Mouse (Mus musculus): ENCODE data around the gene Fam20c. TPM values are rescaled to one million over a fixed set of nuclear protein-coding genes. Genes with fewer than 3 reads are reported as not detected.

Fam20c gene
- polyA plus RNA-seq, 1 experiment from 2014 or later = 10.4 TPM

DNA sequence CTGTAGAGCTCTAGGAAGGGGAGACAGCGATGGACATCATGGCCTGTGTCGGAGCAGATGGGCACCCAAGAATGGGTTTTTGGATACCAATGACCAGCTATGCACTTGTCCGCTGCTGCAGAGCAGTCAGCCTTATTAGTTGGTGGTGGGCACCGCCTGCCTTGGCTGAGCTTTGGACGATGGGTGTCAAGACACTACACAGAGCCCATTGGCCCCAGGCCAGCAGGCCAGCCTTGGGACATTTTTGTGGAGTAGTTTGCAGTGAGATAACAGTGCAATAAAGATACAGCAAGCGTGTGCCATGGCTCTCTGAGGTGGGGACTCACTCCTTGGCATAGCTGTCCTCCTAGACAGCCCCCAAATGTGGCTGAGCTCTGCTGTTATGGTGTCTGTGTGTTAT is 55.5 kb downstream of the Fam20c start:
- Histone ChIP-seq H3K27me3 (replicated peaks; ENCODE audit: control insufficient read depth, insufficient read depth, low read length) (no peaks in the 10 kb centered on the region), H3K4me3 (ENCODE audit: low read depth, low read length) (no peak overlapping the region), H3K4me2 (ENCODE audit: low read length) (no peak overlapping the region), H3K4me1 (replicated peaks; ENCODE audit: control insufficient read depth, insufficient read depth, low read length) (no peaks in the 10 kb centered on the region), H3K27ac (ENCODE audit: low read depth) (no peak overlapping the region), H3K36me3 (ENCODE audit: control insufficient read depth, insufficient read depth, low read length) (0 out of 2 replicates have a peak, but pooled peaks cover 2% of the 10 kb centered on the region), H3K9me3 (ENCODE audit: control insufficient read depth, low read length) (no peaks in the 10 kb centered on the region), H3K9ac (ENCODE audit: low read length) (no peak overlapping the region)
- DNase-seq (ENCODE audit: low spot score) = no peak
- WGBS = 92% methylated on average over 6 of the region's 6 CpGs
- no peak for ATAC-seq (replicated peaks; ENCODE audit: low FRiP score, low TSS enrichment, low read depth)

DNA sequence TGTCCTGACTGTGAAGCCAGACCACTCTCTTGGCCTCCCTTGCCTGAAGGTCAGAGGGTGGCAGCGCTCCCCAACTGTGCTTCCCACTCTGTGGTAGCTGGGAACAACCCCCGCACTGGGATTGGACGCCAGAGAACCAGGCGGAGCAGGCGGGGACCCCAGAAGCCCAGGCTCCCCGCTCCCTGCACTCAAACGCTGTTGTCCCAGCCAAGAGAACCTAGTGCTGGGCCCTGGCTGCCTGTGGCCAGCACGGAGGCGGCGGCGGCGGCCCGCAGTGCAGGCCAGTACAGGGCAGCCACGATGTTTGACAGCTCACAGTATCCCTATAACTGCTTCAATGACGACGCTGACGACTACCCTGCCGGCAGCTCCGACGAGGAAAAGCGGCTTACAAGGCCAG is 65.5 kb downstream of the Fam20c start, which contains the start of gene Gm5294:
Gene Gm5294, plus strand, starts transcription at position 301 of the 400 bp plus-strand sequence.
- H3K4me1 ChIP-seq (replicated peaks; ENCODE audit: control insufficient read depth, insufficient read depth, low read length) = peaks cover 4% of the 10 kb centered on the region; the same call in 1 of the 2 replicates
- WGBS = 16% methylated on average over 21 of the region's 21 CpGs

DNA sequence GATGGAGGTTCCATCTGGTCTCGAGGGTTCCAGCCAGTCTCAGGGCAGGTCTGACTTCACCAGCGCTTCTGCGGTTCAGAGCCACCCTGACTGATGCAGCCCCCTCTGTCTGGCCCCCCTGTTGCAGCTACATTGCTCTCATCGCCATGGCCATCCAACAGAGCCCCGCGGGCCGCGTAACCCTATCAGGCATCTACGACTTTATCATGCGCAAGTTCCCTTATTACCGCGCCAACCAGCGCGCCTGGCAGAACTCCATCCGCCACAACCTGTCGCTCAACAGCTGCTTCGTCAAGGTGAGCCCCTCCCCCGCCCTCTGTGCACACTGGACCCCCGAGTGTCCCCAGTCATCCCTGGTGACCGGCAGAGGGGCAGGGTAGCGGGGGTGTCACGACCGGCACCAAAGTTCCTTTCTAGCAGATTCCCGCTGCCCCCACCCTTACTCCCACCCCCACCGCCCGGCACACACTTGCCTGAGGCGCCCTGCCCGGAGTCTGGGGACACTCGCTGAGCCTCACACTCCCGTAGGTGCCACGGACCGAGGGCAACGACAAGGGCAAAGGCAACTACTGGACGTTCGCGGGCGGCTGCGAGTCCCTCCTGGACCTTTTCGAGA is 66.5 kb downstream of the Fam20c start:
- Histone ChIP-seq H3K9ac (ENCODE audit: low read length) (no peak overlapping the region), H3K27ac (ENCODE audit: low read depth) (no peak overlapping the region), H3K27me3 (replicated peaks; ENCODE audit: control insufficient read depth, insufficient read depth, low read length) (peaks cover 62% of the 10 kb centered on the region), H3K4me2 (ENCODE audit: low read length) (peak overlapping the region; percentile 60), H3K36me3 (ENCODE audit: control insufficient read depth, insufficient read depth, low read length) (no peaks in the 10 kb centered on the region), H3K4me1 (replicated peaks; ENCODE audit: control insufficient read depth, insufficient read depth, low read length) (peaks cover 4% of the 10 kb centered on the region; the same call in 1 of the 2 replicates), H3K9me3 (ENCODE audit: control insufficient read depth, low read length) (no peaks in the 10 kb centered on the region), H3K4me3 (ENCODE audit: low read depth, low read length) (peak overlapping the region; percentile 30)
- WGBS = 6% methylated on average over 39 of the region's 39 CpGs
- ATAC-seq (replicated peaks; ENCODE audit: low FRiP score, low TSS enrichment, low read depth) (no peak), DNase-seq (ENCODE audit: low spot score) (peak; percentile 64)

More for the DNA sequence above, 65.5 kb downstream of the Fam20c start, which contains the start of gene Gm5294:
- ATAC-seq (replicated peaks; ENCODE audit: low FRiP score, low TSS enrichment, low read depth) (no peak), DNase-seq (ENCODE audit: low spot score) (no peak)
- H3K36me3 ChIP-seq (ENCODE audit: control insufficient read depth, insufficient read depth, low read length) = no peaks in the 10 kb centered on the region
- no peak within 1 kb of the TSS for H3K9ac ChIP-seq (ENCODE audit: low read length)
- peaks cover 62% of the 10 kb centered on the region for H3K27me3 ChIP-seq (replicated peaks; ENCODE audit: control insufficient read depth, insufficient read depth, low read length)
- peak within 1 kb of the TSS; percentile 60 for H3K4me2 ChIP-seq (ENCODE audit: low read length)
- peak within 1 kb of the TSS; percentile 30 for H3K4me3 ChIP-seq (ENCODE audit: low read depth, low read length)
- H3K27ac ChIP-seq (ENCODE audit: low read depth) = no peak within 1 kb of the TSS
- no peaks in the 10 kb centered on the region for H3K9me3 ChIP-seq (ENCODE audit: control insufficient read depth, low read length)

DNA sequence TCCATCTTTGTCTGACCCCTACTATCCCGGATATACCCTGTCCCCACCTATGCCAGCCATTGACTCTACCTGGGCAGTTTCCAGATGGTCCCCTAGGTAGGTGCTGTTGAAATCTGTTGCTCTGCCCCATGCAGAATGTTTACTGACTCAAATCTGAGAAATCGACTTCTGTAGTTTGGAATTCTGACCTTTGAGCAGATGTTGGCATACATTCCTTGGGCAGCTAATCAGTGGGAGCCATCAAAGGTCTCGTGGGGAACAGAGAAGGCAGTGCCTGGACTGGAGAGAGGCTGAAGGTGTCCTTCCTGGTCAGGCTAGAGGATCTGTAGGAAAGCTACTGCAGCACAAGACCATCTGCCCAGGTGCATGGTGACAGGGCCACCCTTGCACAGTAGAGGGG is 70.8 kb downstream of the Fam20c start:
- Histone ChIP-seq H3K27ac (ENCODE audit: low read depth) (no peak overlapping the region), H3K4me2 (ENCODE audit: low read length) (no peak overlapping the region), H3K4me3 (ENCODE audit: low read depth, low read length) (no peak overlapping the region), H3K9ac (ENCODE audit: low read length) (no peak overlapping the region), H3K36me3 (ENCODE audit: control insufficient read depth, insufficient read depth, low read length) (no peaks in the 10 kb centered on the region), H3K4me1 (replicated peaks; ENCODE audit: control insufficient read depth, insufficient read depth, low read length) (peaks cover 4% of the 10 kb centered on the region; the same call in 1 of the 2 replicates), H3K27me3 (replicated peaks; ENCODE audit: control insufficient read depth, insufficient read depth, low read length) (peaks cover 41% of the 10 kb centered on the region), H3K9me3 (ENCODE audit: control insufficient read depth, low read length) (no peaks in the 10 kb centered on the region)
- 56% methylated on average over 3 of the region's 3 CpGs for WGBS
- DNase-seq (ENCODE audit: low spot score) (no peak), ATAC-seq (replicated peaks; ENCODE audit: low FRiP score, low TSS enrichment, low read depth) (no peak)

DNA sequence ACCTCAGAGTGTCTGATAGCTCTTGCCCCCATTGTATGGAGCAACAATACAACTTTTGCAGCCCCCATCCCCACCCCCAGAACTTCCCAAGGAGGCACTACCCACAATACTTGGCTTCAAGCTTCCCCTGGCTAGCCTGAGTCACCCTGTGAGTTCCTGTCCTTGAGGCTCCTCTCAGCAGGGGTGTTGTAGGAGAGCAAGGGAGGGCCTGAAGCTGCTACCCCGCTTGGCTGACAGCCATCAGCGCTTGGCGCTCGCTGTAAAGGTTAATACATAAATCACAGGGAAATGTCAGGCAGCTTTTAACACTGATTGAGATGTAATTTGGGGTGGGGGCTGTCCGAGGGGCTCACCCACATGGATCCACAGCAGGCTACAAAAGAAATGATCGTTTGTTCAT is 79.1 kb downstream of the Fam20c start:
- H3K9ac ChIP-seq (ENCODE audit: low read length) = no peak overlapping the region
- H3K4me1 ChIP-seq (replicated peaks; ENCODE audit: control insufficient read depth, insufficient read depth, low read length) = peaks cover 7% of the 10 kb centered on the region; the same call in 1 of the 2 replicates
- no peak overlapping the region for H3K27ac ChIP-seq (ENCODE audit: low read depth)
- 24% methylated on average over 6 of the region's 6 CpGs for WGBS
- H3K27me3 ChIP-seq (replicated peaks; ENCODE audit: control insufficient read depth, insufficient read depth, low read length) = no peaks in the 10 kb centered on the region
- no peaks in the 10 kb centered on the region for H3K9me3 ChIP-seq (ENCODE audit: control insufficient read depth, low read length)
- DNase-seq (ENCODE audit: low spot score) (no peak), ATAC-seq (replicated peaks; ENCODE audit: low FRiP score, low TSS enrichment, low read depth) (no peak)
- H3K4me2 ChIP-seq (ENCODE audit: low read length) = no peak overlapping the region
- no peak overlapping the region for H3K4me3 ChIP-seq (ENCODE audit: low read depth, low read length)
- no peaks in the 10 kb centered on the region for H3K36me3 ChIP-seq (ENCODE audit: control insufficient read depth, insufficient read depth, low read length)

DNA sequence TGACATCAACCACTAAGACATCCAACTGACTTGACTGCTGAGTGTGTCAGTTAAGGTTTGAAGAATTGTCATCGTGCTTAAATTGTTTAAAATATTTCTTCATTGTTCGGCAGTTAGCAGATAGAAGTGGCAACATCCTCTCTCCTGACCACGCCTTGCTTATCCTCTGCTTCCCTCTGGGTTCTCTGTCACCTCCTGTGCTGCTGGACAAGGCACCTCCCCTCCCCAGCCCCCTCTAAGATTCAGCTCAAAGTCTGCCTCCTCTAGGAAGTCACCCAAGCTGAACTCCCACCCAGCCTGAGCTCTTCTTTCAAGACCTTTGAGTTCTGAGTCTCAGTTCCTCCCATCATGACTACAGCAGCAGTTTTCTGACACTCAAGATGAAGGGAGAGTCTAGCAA is 80.6 kb downstream of the Fam20c start:
- peaks cover 7% of the 10 kb centered on the region; the same call in 1 of the 2 replicates for H3K4me1 ChIP-seq (replicated peaks; ENCODE audit: control insufficient read depth, insufficient read depth, low read length)
- H3K4me3 ChIP-seq (ENCODE audit: low read depth, low read length) = no peak overlapping the region
- H3K27me3 ChIP-seq (replicated peaks; ENCODE audit: control insufficient read depth, insufficient read depth, low read length) = no peaks in the 10 kb centered on the region
- ATAC-seq (replicated peaks; ENCODE audit: low FRiP score, low TSS enrichment, low read depth) (no peak), DNase-seq (ENCODE audit: low spot score) (no peak)
- no peak overlapping the region for H3K27ac ChIP-seq (ENCODE audit: low read depth)
- no peak overlapping the region for H3K4me2 ChIP-seq (ENCODE audit: low read length)
- H3K9ac ChIP-seq (ENCODE audit: low read length) = no peak overlapping the region
- WGBS = 69% methylated on average over 3 of the region's 3 CpGs
- no peaks in the 10 kb centered on the region for H3K9me3 ChIP-seq (ENCODE audit: control insufficient read depth, low read length)
- H3K36me3 ChIP-seq (ENCODE audit: control insufficient read depth, insufficient read depth, low read length) = no peaks in the 10 kb centered on the region

DNA sequence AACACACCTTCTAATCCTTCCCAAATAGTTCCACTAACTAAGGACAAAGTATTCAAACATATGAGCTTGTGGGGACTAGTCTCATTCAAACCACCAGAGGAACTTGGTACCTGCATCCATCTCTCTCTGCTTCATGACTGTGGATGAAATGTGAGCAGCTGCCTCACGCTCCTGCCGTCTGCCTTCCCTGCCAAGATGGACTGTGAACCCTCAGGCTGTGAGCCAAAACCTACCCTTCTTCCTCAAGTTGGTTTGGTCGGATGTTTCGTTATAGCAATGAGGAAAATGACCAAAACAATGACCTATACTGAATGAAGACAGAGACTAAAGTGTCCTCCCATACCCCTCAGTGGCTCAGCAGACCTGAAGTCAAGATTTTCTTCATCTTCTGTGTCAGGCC is 86.7 kb downstream of the Fam20c start:
- H3K9ac ChIP-seq (ENCODE audit: low read length) = no peak overlapping the region
- WGBS = 90% methylated on average over 4 of the region's 4 CpGs

DNA sequence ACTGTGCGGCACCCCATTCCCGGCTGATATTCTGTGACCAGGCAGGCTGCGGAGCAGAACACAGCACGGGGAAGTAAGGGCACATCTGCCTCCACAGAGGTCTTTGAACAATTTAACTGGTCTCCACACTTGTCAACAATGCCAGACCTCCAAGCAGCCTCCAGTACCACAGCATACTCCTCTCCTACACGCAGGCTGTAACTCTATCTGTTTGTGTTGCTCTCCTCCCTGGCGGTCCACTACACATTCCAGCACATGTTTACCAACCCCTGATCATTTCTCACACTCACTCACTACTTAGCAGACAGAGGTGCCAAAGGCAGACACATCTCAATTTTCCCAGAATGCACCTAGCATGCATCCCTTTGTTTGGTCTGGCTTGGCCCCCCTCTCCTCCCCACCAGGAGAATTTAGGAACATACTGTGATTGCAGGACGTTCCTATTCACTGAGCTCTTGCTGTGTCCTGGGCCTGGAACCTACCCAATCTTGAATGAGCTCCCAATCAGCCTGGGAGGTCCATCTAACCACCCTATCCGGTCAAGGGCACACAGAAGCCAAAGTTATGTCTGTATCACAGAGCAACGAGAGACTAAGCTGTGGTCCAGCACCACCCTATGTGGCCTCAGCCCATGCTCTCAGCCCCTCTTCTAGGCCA is 89.0 kb downstream of the Fam20c start:
- H3K4me2 ChIP-seq (ENCODE audit: low read length) = no peak overlapping the region
- no peaks in the 10 kb centered on the region for H3K27me3 ChIP-seq (replicated peaks; ENCODE audit: control insufficient read depth, insufficient read depth, low read length)
- WGBS = 67% methylated on average over 9 of the region's 9 CpGs
- H3K4me3 ChIP-seq (ENCODE audit: low read depth, low read length) = no peak overlapping the region
- no peak overlapping the region for H3K27ac ChIP-seq (ENCODE audit: low read depth)
- DNase-seq (ENCODE audit: low spot score) (no peak), ATAC-seq (replicated peaks; ENCODE audit: low FRiP score, low TSS enrichment, low read depth) (no peak)
- H3K36me3 ChIP-seq (ENCODE audit: control insufficient read depth, insufficient read depth, low read length) = no peaks in the 10 kb centered on the region
- no peaks in the 10 kb centered on the region for H3K9me3 ChIP-seq (ENCODE audit: control insufficient read depth, low read length)
- no peak overlapping the region for H3K9ac ChIP-seq (ENCODE audit: low read length)
- H3K4me1 ChIP-seq (replicated peaks; ENCODE audit: control insufficient read depth, insufficient read depth, low read length) = no peaks in the 10 kb centered on the region

More for the DNA sequence above, 86.7 kb downstream of the Fam20c start:
- DNase-seq (ENCODE audit: low spot score) (no peak), ATAC-seq (replicated peaks; ENCODE audit: low FRiP score, low TSS enrichment, low read depth) (no peak)
- H3K4me2 ChIP-seq (ENCODE audit: low read length) = no peak overlapping the region
- H3K27ac ChIP-seq (ENCODE audit: low read depth) = no peak overlapping the region
- no peaks in the 10 kb centered on the region for H3K9me3 ChIP-seq (ENCODE audit: control insufficient read depth, low read length)
- no peaks in the 10 kb centered on the region for H3K36me3 ChIP-seq (ENCODE audit: control insufficient read depth, insufficient read depth, low read length)
- H3K4me1 ChIP-seq (replicated peaks; ENCODE audit: control insufficient read depth, insufficient read depth, low read length) = no peaks in the 10 kb centered on the region
- H3K4me3 ChIP-seq (ENCODE audit: low read depth, low read length) = no peak overlapping the region
- H3K27me3 ChIP-seq (replicated peaks; ENCODE audit: control insufficient read depth, insufficient read depth, low read length) = no peaks in the 10 kb centered on the region

Data from intestine, embryonic 14.5 days (tissue).